Mouse (Mus musculus): ENCODE measurements at regions not wholly inside any gene's neighbourhood (a gene's known extent, or its start where the extent isn't known, plus 50 kb on each side); places are given as distances from the start of the nearest gene placed in this dataset.

- ATAC-seq = no peak
Observed at GRCm38 (mm10) chr9:94239479-94240241, 298.2 kb downstream of the 1190002N15Rik start.

- no peak for ATAC-seq
Observed at GRCm38 (mm10) chr9:94238565-94238964, 299.3 kb downstream of the 1190002N15Rik start.

GRCm38 (mm10) chr9:94229537-94229936 lies 308.3 kb downstream of the 1190002N15Rik start:
- no peak for ATAC-seq

GRCm38 (mm10) chr9:94219116-94219515 lies 318.8 kb downstream of the 1190002N15Rik start:
- ATAC-seq = no peak

- ATAC-seq = no peak
Observed at GRCm38 (mm10) chr9:94216414-94217279, 321.2 kb downstream of the 1190002N15Rik start.

GRCm38 (mm10) chr9:94210467-94211249 lies 327.2 kb downstream of the 1190002N15Rik start:
- ATAC-seq = no peak

GRCm38 (mm10) chr9:94208987-94209386 lies 328.9 kb downstream of the 1190002N15Rik start:
- ATAC-seq = no peak

- no peak for ATAC-seq
Observed at GRCm38 (mm10) chr9:94200892-94201291, 337.0 kb downstream of the 1190002N15Rik start.

GRCm38 (mm10) chr9:94199864-94200263 lies 338.0 kb downstream of the 1190002N15Rik start:
- ATAC-seq = no peak

GRCm38 (mm10) chr9:94191083-94191482 lies 346.8 kb downstream of the 1190002N15Rik start:
- no peak for ATAC-seq

- no peak for ATAC-seq
Observed at GRCm38 (mm10) chr9:94189872-94190800, 347.7 kb downstream of the 1190002N15Rik start.

- no peak for ATAC-seq
Observed at GRCm38 (mm10) chr9:94188124-94188523, 349.8 kb downstream of the 1190002N15Rik start.

GRCm38 (mm10) chr9:94169905-94170612 lies 367.8 kb downstream of the 1190002N15Rik start:
- ATAC-seq = no peak

- ATAC-seq = no peak
Observed at GRCm38 (mm10) chr9:94163671-94164070, 374.2 kb downstream of the 1190002N15Rik start.

GRCm38 (mm10) chr9:94155581-94155980 lies 382.3 kb downstream of the 1190002N15Rik start:
- ATAC-seq = no peak

- no peak for ATAC-seq
Observed at GRCm38 (mm10) chr9:94148474-94148873, 389.4 kb downstream of the 1190002N15Rik start.

- no peak for ATAC-seq
Observed at GRCm38 (mm10) chr9:94146787-94147186, 391.1 kb downstream of the 1190002N15Rik start.

- ATAC-seq = no peak
Observed at GRCm38 (mm10) chr9:94136444-94136843, 401.4 kb downstream of the 1190002N15Rik start.

GRCm38 (mm10) chr9:94133682-94134081 lies 404.2 kb downstream of the 1190002N15Rik start:
- no peak for ATAC-seq

- no peak for ATAC-seq
Observed at GRCm38 (mm10) chr9:94131367-94131766, 406.5 kb downstream of the 1190002N15Rik start.

- no peak for ATAC-seq
Observed at GRCm38 (mm10) chr9:94116961-94117360, 420.9 kb downstream of the 1190002N15Rik start.
